Mouse (Mus musculus): Measurements from ENCODE around the gene Prdm13.
A peak's percentile ranks its signal among the peaks of the same experiment; 100 is the strongest.

- TF ChIP-seq CTCF (conservative IDR thresholded peaks at IDR 0.05 in 1 of 2, IDR thresholded peaks at IDR 0.05 in 1 of 2; ENCODE audit: low read depth in 2 of 2, low read length in 2 of 2) (no peak), USF1 (IDR thresholded peaks at IDR 0.05; ENCODE audit: low read depth, low read length) (no peak), KAT2A (IDR thresholded peaks at IDR 0.05; ENCODE audit: insufficient replicate concordance, low read length) (peak; percentile 57; the same call in 1 of the 2 replicates), MAX (IDR thresholded peaks at IDR 0.05; ENCODE audit: low read length) (peak; percentile 61), ZKSCAN1 (IDR thresholded peaks at IDR 0.05; ENCODE audit: borderline replicate concordance, low read depth, low read length) (no peak), NELFE (IDR thresholded peaks at IDR 0.05; ENCODE audit: low read depth, low read length) (peak; percentile 92), SIN3A (IDR thresholded peaks at IDR 0.05; ENCODE audit: low read length) (peak; percentile 95), MAZ (IDR thresholded peaks at IDR 0.05; ENCODE audit: low read depth, low read length) (peak; percentile 71; the same call in 1 of the 2 replicates)
Observed at GRCm38 (mm10) chr4:21727615-21728165, 41.9 kb upstream of the Prdm13 start, which contains the start of gene Ccnc.
